Mouse (Mus musculus) embryonic facial prominence, embryonic 15.5 days (tissue): Measurements from ENCODE around the gene Cygb. TPM values are rescaled to one million over a fixed set of nuclear protein-coding genes. Genes with fewer than 3 reads are reported as not detected.

ENCODE experiments used
- ATAC-seq: fragments of 200-750 bp; cut with Nextera tagmentation; 2 replicates; pipeline ENCODE4 v1.8.0; 2017; ENCODE audit warnings: low read depth, moderate TSS enrichment; ENCODE audit not compliant: insufficient number of reproducible peaks, low FRiP score, low TSS enrichment
- H3K27ac ChIP-seq: fragments of 300-500 bp; sonication (generic); replicated peaks from 2 replicates; pipeline ENCODE4 v1.5.1; 2015; ENCODE audit warnings: mild to moderate bottlenecking, inconsistent platforms
- H3K27me3 ChIP-seq: fragments of 300-500 bp; sonication (generic); 2 replicates; pipeline ENCODE4 v1.6.1; 2015; ENCODE audit warnings: inconsistent platforms
- H3K36me3 ChIP-seq: fragments of 300-500 bp; sonication (generic); 2 replicates; pipeline ENCODE4 v1.6.1; 2015; ENCODE audit warnings: mild to moderate bottlenecking, inconsistent platforms
- H3K4me1 ChIP-seq: fragments of 300-500 bp; sonication (generic); 2 replicates; pipeline ENCODE4 v1.6.1; 2015; ENCODE audit warnings: inconsistent platforms
- H3K4me2 ChIP-seq: fragments of 300-500 bp; sonication (generic); replicated peaks from 2 replicates; pipeline ENCODE4 v1.6.1; 2015; ENCODE audit warnings: mild to moderate bottlenecking, inconsistent platforms
- H3K4me3 ChIP-seq: fragments of 300-500 bp; sonication (generic); replicated peaks from 2 replicates; pipeline ENCODE4 v1.5.1; 2015; ENCODE audit warnings: mild to moderate bottlenecking, inconsistent platforms
- H3K9ac ChIP-seq: fragments of 300-500 bp; sonication (generic); 2 replicates; pipeline ENCODE4 v1.6.1; 2015; ENCODE audit warnings: inconsistent platforms
- H3K9me3 ChIP-seq: fragments of 300-500 bp; sonication (generic); replicated peaks from 2 replicates; pipeline ENCODE4 v1.6.1; 2016; ENCODE audit warnings: inconsistent platforms
- WGBS: fragments of 180-500 bp; shearing (Covaris S2); methylation state at CpG from one replicate; pipeline ENCODE4 v1.1.7; 2015; 5-methylcytosine and 5-hydroxymethylcytosine counted together
- polyA plus RNA-seq: library from polyadenylated mRNA; unstranded; fragments of >200 nt; fragmentation: Nextera tagmentation; extraction: Ambion mirVana; gene quantifications from 2 replicates; pipeline ENCODE4 v1.2.1, GENCODE M21; 2015

The Cygb gene
- polyA plus RNA-seq: 32.7 and 33.3 TPM in 2 replicates

- Histone ChIP-seq H3K27ac (0 out of 2 replicates have a peak within 1 kb of the TSS, but pooled peaks have one; percentile 22), H3K4me1 (peaks cover 60% of the 10 kb centered on the region), H3K4me3 (peak within 1 kb of the TSS; percentile 59), H3K4me2 (peak within 1 kb of the TSS; percentile 89), H3K9ac (peak within 1 kb of the TSS; percentile 60), H3K27me3 (peaks cover 16% of the 10 kb centered on the region), H3K36me3 (no peaks in the 10 kb centered on the region), H3K9me3 (no peaks in the 10 kb centered on the region)
- no peak for ATAC-seq
- WGBS: 6% methylated on average over 28 of the region's 28 CpGs
Measured at GRCm38 (mm10) chr11:116654255-116654821, at the start of gene Cygb. Gene Cygb (minus strand): TSS chr11:116654313.

- H3K36me3 ChIP-seq: no peaks in the 10 kb centered on the region
- ATAC-seq: no peak
- no peaks in the 10 kb centered on the region for H3K27me3 ChIP-seq
- no peaks in the 10 kb centered on the region for H3K4me1 ChIP-seq
- no peak overlapping the region for H3K4me2 ChIP-seq
- H3K9ac ChIP-seq: no peak overlapping the region
- H3K27ac ChIP-seq: no peak overlapping the region
- 27% methylated on average over 5 of the region's 5 CpGs for WGBS
- H3K4me3 ChIP-seq: no peak overlapping the region
- H3K9me3 ChIP-seq: no peaks in the 10 kb centered on the region
Measured at GRCm38 (mm10) chr11:116701377-116701841, 47.3 kb upstream of the Cygb start.

- no peaks in the 10 kb centered on the region for H3K36me3 ChIP-seq
- no peak overlapping the region for H3K4me3 ChIP-seq
- H3K4me1 ChIP-seq: peaks cover 14% of the 10 kb centered on the region
- H3K9ac ChIP-seq: no peak overlapping the region
- ATAC-seq: no peak
- no peaks in the 10 kb centered on the region for H3K9me3 ChIP-seq
- 64% methylated on average over 9 of the region's 9 CpGs for WGBS
- H3K27me3 ChIP-seq: peaks cover 30% of the 10 kb centered on the region
- H3K27ac ChIP-seq: no peak overlapping the region
- H3K4me2 ChIP-seq: no peak overlapping the region
Measured at GRCm38 (mm10) chr11:116697521-116697920, 43.4 kb upstream of the Cygb start.

- Histone ChIP-seq H3K4me3 (no peak overlapping the region), H3K27me3 (peaks cover 30% of the 10 kb centered on the region), H3K36me3 (no peaks in the 10 kb centered on the region), H3K27ac (no peak overlapping the region), H3K4me1 (peaks cover 14% of the 10 kb centered on the region), H3K4me2 (no peak overlapping the region), H3K9me3 (no peaks in the 10 kb centered on the region), H3K9ac (no peak overlapping the region)
- WGBS: 77% methylated on average over 4 of the region's 4 CpGs
- no peak for ATAC-seq
Measured at GRCm38 (mm10) chr11:116696426-116696825, 42.3 kb upstream of the Cygb start.

- H3K4me1 ChIP-seq: peaks cover 14% of the 10 kb centered on the region
- no peaks in the 10 kb centered on the region for H3K36me3 ChIP-seq
- no peaks in the 10 kb centered on the region for H3K9me3 ChIP-seq
- H3K4me2 ChIP-seq: no peak overlapping the region
- WGBS: 33% methylated on average over 23 of the region's 23 CpGs
- H3K27ac ChIP-seq: no peak overlapping the region
- no peak for ATAC-seq
- H3K9ac ChIP-seq: no peak overlapping the region
- H3K4me3 ChIP-seq: peak overlapping the region; percentile 46; the same call in 1 of the 2 replicates
- peaks cover 30% of the 10 kb centered on the region for H3K27me3 ChIP-seq
Measured at GRCm38 (mm10) chr11:116695194-116695880, 41.2 kb upstream of the Cygb start.

GRCm38 (mm10) chr11:116694250-116695193, 40.4 kb upstream of the Cygb start:
- no peaks in the 10 kb centered on the region for H3K9me3 ChIP-seq
- peaks cover 14% of the 10 kb centered on the region for H3K4me1 ChIP-seq
- ATAC-seq: peak; percentile 78
- H3K9ac ChIP-seq: peak overlapping the region; percentile 35
- H3K4me3 ChIP-seq: peak overlapping the region; percentile 46
- 2% methylated on average over 73 of the region's 73 CpGs for WGBS
- H3K4me2 ChIP-seq: peak overlapping the region; percentile 83
- H3K36me3 ChIP-seq: no peaks in the 10 kb centered on the region
- peaks cover 30% of the 10 kb centered on the region for H3K27me3 ChIP-seq
- no peak overlapping the region for H3K27ac ChIP-seq

- Histone ChIP-seq H3K27me3 (peaks cover 30% of the 10 kb centered on the region), H3K36me3 (no peaks in the 10 kb centered on the region), H3K4me1 (peaks cover 14% of the 10 kb centered on the region), H3K9ac (0 out of 2 replicates have a peak overlapping the region, but pooled peaks have one; percentile 35), H3K9me3 (no peaks in the 10 kb centered on the region), H3K4me3 (peak overlapping the region; percentile 46), H3K27ac (no peak overlapping the region), H3K4me2 (peak overlapping the region; percentile 83)
- ATAC-seq: no peak
- 27% methylated on average over 4 of the region's 4 CpGs for WGBS
Measured at GRCm38 (mm10) chr11:116693899-116694249, 39.8 kb upstream of the Cygb start.

DNA sequence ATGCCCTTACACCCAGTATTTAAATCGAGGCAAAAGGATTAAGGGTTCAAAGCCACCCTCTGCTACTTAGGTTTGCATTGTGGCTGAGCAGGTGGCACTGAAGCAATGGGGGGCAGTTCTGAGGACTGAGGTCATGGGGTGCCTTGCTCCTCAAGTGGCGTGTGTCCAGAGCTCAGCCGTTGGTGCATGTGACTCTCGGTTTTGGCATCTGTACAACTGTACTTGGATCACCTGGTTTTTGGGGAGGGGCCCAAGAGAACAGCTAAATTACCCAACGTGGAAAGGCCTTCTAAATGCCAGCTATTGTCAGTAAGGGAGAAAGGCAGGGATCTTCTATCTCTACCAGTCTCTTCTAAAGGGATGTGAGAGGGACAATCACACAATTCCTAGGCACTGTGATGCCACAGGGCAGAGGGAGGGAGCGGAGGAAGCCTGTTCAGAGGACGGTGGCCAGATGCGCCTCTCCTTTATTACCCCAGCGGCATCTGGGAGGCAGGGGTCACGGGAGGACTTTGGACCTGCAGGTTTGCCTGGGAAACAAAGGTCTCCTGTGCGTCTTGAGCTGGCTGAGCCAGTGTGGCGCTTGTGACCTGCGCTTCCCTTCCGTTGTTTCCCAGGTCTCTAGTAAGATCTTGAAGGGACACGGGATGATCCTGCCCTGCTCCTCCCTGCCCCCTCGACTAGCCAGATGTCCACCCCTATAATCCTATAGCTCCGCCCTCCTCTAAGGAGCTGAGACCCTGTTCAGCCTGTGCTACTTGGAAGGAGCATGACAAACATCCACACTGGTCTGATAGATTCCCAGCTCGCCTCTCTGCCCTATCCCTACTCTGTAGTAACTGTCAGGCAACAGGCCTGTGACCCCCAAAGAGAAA, 36.8 kb upstream of the Cygb start:
- H3K9ac ChIP-seq: no peak overlapping the region
- H3K27ac ChIP-seq: no peak overlapping the region
- H3K36me3 ChIP-seq: no peaks in the 10 kb centered on the region
- no peak overlapping the region for H3K4me2 ChIP-seq
- no peak for ATAC-seq
- H3K4me1 ChIP-seq: peaks cover 18% of the 10 kb centered on the region
- no peak overlapping the region for H3K4me3 ChIP-seq
- peaks cover 26% of the 10 kb centered on the region for H3K27me3 ChIP-seq
- WGBS: 46% methylated on average over 17 of the region's 18 CpGs
- H3K9me3 ChIP-seq: no peaks in the 10 kb centered on the region

GRCm38 (mm10) chr11:116689622-116690021, 35.5 kb upstream of the Cygb start:
- WGBS: 86% methylated on average over 10 of the region's 10 CpGs

GRCm38 (mm10) chr11:116687897-116688296, 33.8 kb upstream of the Cygb start:
- no peak for ATAC-seq
- no peak overlapping the region for H3K4me3 ChIP-seq
- H3K27me3 ChIP-seq: no peaks in the 10 kb centered on the region
- H3K9ac ChIP-seq: no peak overlapping the region
- whole genome bisulfite sequencing: 29% methylated on average over 8 of the region's 8 CpGs
- H3K4me2 ChIP-seq: no peak overlapping the region
- H3K36me3 ChIP-seq: peaks cover 5% of the 10 kb centered on the region; the same call in 1 of the 2 replicates
- no peaks in the 10 kb centered on the region for H3K9me3 ChIP-seq
- H3K4me1 ChIP-seq: peaks cover 6% of the 10 kb centered on the region; the same call in 1 of the 2 replicates
- H3K27ac ChIP-seq: no peak overlapping the region

More at GRCm38 (mm10) chr11:116689622-116690021, 35.5 kb upstream of the Cygb start:
- H3K4me3 ChIP-seq: no peak overlapping the region
- H3K4me1 ChIP-seq: peaks cover 14% of the 10 kb centered on the region
- H3K27me3 ChIP-seq: peaks cover 13% of the 10 kb centered on the region
- no peaks in the 10 kb centered on the region for H3K9me3 ChIP-seq
- H3K9ac ChIP-seq: no peak overlapping the region
- H3K36me3 ChIP-seq: peaks cover 5% of the 10 kb centered on the region; the same call in 1 of the 2 replicates
- no peak overlapping the region for H3K4me2 ChIP-seq
- no peak for ATAC-seq
- no peak overlapping the region for H3K27ac ChIP-seq
